Mouse (Mus musculus) heart, adult 9 months (tissue): ENCODE results near the gene Baz2b.

Source experiments
- DNase-seq, 2 experiments: peaks; one replicate each; pipeline ENCODE4 v3.0.0; 2022; ENCODE audit warnings: low spot score in 2 of 2

The Baz2b gene

GRCm38 (mm10) chr2:60003038-60003664 lies 206.5 kb downstream of the Baz2b start:
- no peak for DNase-seq

- no peak for DNase-seq
Measured at GRCm38 (mm10) chr2:60000268-60000667, 209.4 kb downstream of the Baz2b start.

GRCm38 (mm10) chr2:59997479-59998228 lies 212.0 kb downstream of the Baz2b start:
- no peak for DNase-seq

- no peak for DNase-seq
Measured at GRCm38 (mm10) chr2:59996911-59997310, 212.7 kb downstream of the Baz2b start.

- DNase-seq: no peak
Measured at GRCm38 (mm10) chr2:59993190-59993535, 216.5 kb downstream of the Baz2b start.

- DNase-seq: no peak
Measured at GRCm38 (mm10) chr2:59992488-59993189, 217.0 kb downstream of the Baz2b start.

GRCm38 (mm10) chr2:59991775-59992174 lies 217.9 kb downstream of the Baz2b start:
- no peak for DNase-seq

GRCm38 (mm10) chr2:59987521-59987920 lies 222.1 kb downstream of the Baz2b start:
- no peak for DNase-seq

GRCm38 (mm10) chr2:59979488-59980220 lies 230.0 kb downstream of the Baz2b start:
- DNase-seq: no peak

- no peak for DNase-seq
Measured at GRCm38 (mm10) chr2:59976680-59977079, 233.0 kb downstream of the Baz2b start.

- DNase-seq: no peak
Measured at GRCm38 (mm10) chr2:59975772-59976171, 233.9 kb downstream of the Baz2b start.

- no peak for DNase-seq
Measured at GRCm38 (mm10) chr2:59973962-59974361, 235.7 kb downstream of the Baz2b start.

GRCm38 (mm10) chr2:59973104-59973641 lies 236.5 kb downstream of the Baz2b start:
- no peak for DNase-seq

GRCm38 (mm10) chr2:59970511-59970910 lies 239.1 kb downstream of the Baz2b start:
- DNase-seq: no peak

GRCm38 (mm10) chr2:59969099-59969498 lies 240.5 kb downstream of the Baz2b start:
- DNase-seq: no peak

GRCm38 (mm10) chr2:59968593-59968992 lies 241.0 kb downstream of the Baz2b start:
- peak; percentile 36 to 58 for DNase-seq

- DNase-seq: no peak
Measured at GRCm38 (mm10) chr2:59966454-59966853, 243.2 kb downstream of the Baz2b start.

- no peak for DNase-seq
Measured at GRCm38 (mm10) chr2:59963011-59963410, 246.6 kb downstream of the Baz2b start.

GRCm38 (mm10) chr2:59962579-59962978 lies 247.1 kb downstream of the Baz2b start:
- no peak for DNase-seq

- DNase-seq: no peak
Measured at GRCm38 (mm10) chr2:59960495-59960772, 249.2 kb downstream of the Baz2b start.

- peak in 1 of 2 experiments; percentile 27 for DNase-seq
Measured at GRCm38 (mm10) chr2:59959668-59960494, 249.8 kb downstream of the Baz2b start.
